Mouse (Mus musculus): Measurements from ENCODE around the gene Gm49336.

- TF ChIP-seq HCFC1 (IDR thresholded peaks at IDR 0.05; ENCODE audit: low read depth, low read length), result no peak
- no peak for TF ChIP-seq BHLHE40 (IDR thresholded peaks at IDR 0.05; ENCODE audit: low read depth, low read length)
Observed at GRCm38 (mm10) chr14:60176891-60177613, 74.3 kb downstream of the Gm49336 start.
